Mouse (Mus musculus) cerebral cortex, adult 2 months (tissue): ENCODE measurements around the gene Agfg2.

Experiments
- WGBS: fragments of 180-500 bp; shearing (Covaris S2); methylation state at CpG from one replicate; pipeline ENCODE4 v1.1.7; 2018; 5-methylcytosine and 5-hydroxymethylcytosine counted together

Gene Agfg2

DNA sequence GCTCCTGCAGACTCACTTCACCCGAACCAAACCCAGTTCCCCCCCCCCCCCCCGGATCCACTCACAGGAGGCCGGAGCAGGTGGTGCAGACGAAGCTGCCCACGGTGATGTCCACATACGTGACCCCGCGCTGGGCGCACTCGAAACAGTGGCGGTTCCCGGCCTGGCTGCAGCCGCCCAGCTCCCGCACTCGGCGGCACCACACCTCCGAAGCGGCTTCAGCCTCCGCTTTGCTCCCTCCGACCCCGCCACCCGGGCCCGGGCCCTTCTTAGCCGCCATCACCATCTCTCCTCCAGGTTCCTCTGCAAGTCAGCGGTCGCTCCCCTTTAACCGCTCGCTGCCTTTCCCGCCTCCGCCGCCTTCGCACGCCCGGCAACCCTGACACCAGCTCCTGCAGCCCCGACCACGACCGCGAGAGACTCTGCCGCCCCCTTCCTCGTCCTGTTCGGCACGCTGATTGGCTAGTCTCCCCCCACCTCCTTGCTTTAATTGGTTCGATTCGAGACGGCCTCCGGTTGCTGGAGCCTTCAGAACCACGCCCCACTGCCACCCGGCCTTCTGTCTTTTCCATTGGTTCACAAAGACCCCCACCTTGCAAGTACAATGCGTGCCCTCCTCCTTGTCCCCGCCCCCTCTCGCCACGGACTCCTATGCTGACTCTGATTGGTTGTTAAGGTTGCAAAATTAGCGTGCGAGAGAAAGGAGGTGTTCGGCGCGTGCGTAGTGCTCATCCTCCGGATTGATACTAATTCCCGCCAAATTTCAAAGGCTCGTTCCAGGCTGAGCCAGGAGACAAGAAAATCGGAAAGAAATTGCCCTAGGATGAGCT is at the start of gene Agfg2:
Agfg2 (minus strand) TSS at position 433 of the 830 bp plus-strand sequence.
- under 1% methylated on average over 62 of the region's 62 CpGs for WGBS

DNA sequence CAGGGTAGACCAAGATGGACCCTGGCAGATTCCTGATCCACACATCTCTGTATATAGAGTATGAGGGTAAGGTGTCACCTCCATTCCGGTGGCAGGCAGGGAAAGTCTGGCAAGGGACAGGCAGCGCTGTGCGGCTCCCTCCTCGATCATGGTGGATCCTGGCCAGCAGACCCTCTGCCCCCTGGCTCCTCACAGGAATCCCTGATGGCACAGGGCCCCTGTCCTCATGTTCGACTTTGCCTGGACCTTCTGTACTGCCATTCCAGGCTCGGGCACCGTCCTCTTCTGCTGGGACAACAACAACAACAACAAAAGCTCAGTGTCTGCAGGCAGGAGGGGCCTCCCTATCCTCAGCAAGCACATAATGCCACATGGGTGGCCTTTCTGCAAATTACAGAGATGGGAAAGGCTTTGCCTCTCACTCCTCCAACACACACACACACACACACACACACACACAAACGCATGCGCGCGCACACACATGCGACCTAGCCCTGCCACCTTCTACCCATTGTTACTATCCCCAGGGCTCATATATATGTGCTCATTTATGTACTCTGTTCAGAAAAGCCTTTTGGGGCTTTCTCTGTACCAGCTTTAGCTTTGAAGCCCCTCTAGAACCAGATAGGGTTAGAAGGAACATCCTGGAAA is 49.2 kb upstream of the Agfg2 start:
- 28% methylated on average over 12 of the region's 12 CpGs for WGBS

DNA sequence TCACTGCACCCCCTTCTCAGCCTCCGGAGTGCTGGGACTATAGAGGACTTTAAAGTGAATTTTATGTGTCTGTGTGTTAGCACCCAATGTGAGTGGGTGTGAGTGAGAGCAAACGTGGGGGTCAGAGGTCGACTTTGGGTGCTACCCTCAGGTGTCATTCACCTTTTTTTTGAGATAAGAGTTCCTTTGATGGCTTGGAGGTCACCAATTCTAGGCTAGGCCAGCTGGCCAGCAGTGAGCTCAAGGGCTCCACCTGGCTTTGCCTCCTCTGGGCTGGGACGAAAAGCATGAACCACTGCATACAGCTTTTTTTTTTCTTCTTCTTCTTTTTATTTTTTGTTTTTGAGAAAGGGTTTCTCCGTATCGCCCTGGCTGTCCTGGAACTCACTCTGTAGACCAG is 42.2 kb upstream of the Agfg2 start:
- 65% methylated on average over 6 of the region's 6 CpGs for WGBS

DNA sequence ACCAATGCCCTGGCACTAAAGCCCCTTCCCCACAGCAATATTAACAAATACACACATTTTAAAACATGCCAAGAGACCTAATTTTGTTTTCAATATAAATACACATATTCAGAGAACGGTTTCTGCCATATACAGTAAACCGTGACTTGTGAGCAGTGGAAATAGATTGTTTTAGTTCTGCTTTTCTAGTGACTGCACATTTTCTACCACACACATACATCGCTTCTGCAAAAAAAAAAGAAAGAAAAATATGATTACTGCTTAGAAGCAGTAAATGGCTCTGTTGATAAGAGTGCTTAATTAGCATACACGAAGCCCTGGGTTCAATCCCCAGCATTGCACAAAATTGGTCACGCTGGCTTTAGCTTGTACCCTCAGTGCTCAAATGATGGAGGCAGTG is 39.3 kb upstream of the Agfg2 start:
- WGBS, result 79% methylated on average over 5 of the region's 5 CpGs

DNA sequence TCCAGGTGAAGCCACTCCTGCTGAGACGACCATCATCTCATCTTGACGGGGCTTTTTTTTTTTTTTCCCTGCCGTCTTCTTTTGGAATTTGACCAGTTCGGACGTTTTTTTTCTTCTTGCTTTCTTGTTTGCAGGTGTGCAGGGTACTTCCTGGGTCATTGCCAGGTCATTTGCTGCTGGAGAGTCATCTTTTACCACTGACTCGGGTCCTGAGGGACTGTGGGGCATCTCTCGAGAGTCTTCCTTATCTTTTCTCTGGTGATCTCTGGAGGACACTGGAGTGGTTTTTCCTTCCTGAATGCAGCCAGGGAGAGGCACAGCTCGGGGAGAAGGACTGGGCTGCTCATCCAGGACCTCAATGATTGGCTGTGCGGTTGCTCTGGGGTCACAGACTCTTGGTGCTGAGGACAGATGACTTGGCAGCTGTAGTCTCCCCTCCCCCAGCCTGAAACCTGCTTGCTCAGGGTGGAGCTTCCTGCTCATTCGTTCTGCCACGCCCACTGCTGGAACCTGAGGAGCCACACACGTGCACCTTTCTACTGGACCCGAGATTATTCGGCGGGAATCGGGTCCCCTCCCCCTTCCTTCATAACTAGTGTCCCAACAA is 36.1 kb upstream of the Agfg2 start:
- 35% methylated on average over 11 of the region's 16 CpGs for WGBS

DNA sequence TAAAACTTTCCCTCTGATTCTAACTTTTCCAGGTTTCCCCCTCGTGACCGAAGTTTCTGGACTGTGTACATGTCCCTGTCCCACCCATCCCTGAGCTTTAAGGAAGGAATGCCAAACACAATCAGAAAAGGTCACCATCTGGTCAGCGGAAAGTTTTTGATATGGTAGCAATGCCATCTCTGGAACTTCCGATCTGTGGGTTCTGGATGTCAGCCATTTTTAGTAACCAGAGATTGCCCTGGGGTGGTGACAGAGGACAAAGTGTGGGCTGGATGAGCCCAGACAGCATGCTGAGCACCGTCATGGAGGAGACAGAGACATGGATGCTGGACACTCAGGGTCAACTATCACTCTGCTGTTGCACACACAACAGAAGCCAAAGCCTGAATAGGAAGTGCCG is 34.6 kb upstream of the Agfg2 start:
- 85% methylated on average over 6 of the region's 6 CpGs for WGBS

DNA sequence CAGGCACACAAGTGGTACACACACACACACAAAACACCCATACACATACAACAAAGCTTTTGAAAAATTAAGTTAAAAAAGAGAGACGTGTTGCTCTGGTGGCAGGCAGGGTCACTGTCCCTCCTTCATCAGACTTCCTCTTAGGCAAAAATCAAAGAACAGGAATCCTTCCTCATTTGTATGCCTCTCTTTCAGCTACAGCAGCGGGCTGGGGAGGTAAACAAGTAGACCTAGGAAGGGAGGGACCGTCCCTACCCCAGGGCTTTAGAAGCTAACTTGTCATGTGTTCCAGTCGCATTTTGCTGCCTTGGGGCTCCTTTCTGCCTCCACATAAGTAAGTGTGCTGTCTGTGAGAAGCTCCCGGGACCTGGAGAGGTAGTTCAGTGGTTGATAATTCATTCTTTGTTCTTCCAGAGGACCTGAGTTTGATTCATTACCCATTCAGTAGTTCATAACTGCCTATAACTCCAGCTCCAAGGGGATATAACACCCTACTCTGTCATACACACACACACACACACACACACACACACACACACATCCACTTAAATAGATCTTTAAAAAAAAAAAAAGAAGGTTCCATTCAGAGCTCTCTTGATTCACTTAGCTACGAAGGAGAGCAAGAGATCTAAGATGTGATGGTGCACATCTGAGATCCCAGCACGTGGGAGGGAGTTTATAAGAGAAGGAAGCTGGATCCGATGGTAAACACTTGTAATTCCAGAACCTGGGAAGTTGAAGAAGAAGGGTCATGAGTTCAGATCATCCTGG is 33.7 kb upstream of the Agfg2 start:
- WGBS, result 60% methylated on average over 8 of the region's 8 CpGs

DNA sequence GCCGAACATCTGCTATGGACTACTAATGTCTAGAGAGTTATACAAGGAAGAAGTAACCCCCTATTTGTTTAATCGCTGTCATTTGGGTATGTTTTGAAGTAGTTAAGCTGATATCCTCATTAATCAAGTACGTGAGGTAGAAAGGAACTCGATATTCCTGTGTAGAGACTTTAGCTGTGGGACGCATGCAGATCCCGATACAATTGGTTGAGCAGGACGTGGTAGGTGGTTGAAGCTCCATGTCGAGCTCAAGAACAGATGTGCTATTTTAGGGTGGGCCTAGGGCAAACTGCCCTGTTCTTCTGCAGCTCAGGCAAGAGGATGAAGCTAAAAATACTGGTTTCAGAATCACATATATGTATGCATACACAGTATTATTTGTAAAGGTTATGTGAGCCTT is 31.2 kb upstream of the Agfg2 start:
- WGBS, result 85% methylated on average over 8 of the region's 8 CpGs

DNA sequence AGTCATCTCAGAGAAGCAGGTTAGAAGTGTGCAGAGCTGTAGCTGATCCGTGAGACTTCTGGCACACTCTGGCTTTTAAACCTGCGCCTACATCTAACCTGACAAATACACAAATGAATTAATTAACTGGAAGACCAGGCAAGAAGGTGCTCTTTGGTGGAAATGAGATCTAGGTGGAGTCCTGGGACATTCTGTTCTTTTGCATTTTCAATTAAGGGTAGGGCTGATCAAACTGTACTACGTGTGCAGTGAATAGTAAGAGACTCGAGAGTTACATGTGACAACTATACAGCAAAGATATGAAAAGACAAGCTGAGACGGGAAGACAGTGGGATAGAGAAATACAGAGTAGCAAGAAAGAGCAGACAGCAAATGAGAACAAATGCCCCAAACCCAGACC is 28.9 kb upstream of the Agfg2 start:
- 71% methylated on average over 5 of the region's 5 CpGs for WGBS

DNA sequence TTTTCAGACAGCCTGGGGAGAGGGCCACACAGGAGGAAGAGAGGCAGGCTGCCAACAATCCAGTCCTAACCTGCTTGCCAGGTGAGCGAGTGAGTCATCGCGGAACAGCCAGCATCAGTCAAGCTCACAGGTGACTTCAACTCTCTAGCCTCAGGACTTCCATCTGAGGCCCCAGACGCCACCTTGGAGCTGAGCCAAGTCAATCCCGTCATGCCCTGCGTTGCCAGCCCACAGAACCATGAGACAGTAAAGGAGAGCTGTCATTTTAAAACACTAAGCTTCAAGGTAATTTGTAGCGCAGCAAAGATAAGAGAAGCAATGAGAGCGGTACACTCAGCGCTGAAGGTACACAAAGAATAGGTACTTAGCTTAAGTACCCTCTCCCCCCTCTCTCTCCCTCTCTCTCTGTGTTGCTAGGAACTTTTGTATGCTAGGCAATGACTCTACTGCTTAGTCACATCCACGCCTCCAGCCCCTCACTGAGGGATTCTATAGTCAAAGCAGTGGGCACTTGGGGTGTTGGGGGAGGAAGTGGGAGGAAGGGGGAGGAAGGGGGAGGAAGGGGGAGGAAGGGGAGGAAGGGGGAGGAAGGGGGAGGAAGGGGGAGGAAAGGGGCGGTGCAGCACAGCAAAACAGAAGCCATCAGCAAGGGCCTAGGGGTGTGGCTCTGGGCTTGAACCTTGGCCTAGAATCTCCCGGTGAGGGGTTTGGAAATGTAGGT is 22.5 kb upstream of the Agfg2 start:
- 41% methylated on average over 12 of the region's 12 CpGs for WGBS

DNA sequence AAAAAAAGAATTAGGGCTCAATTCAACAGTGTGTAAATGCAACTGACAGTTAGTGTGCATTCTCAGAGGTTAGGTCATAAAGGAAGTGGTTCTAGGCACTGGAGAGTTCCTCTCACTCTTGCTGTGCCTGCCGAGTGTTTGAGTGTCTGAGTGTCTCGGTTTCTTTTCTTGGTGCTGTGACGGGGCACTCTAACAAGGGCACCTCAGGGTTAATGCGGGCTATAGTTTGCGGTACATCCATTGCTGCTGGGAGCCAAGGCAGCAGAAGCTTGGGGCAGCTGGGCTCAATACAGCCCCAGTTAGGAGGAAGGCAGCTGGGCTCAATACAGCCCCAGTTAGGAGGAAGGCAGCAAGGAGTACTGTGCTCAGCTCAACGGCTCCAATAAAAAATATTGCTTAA is 20.7 kb upstream of the Agfg2 start:
- WGBS, result 63% methylated on average over 6 of the region's 6 CpGs

DNA sequence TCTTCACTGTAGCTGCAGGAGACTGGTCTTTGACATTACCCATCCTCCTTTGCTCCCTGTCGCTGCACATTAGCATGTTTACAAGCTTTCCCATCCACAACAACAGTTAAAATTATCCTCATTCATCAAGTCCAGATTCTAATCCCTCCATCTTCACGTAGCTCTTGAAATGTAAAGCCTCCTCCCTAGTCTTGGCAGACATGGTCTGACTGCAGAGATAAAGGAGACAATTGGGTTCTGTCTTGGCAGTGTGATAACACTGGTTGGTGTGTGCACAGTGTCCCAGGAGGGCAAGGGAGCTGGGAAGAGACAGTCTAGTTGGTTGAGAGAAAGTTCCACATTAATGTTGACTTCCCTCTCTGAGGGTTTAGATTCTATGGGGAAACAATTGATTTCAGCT is 15.3 kb upstream of the Agfg2 start:
- 65% methylated on average over 2 of the region's 2 CpGs for WGBS

DNA sequence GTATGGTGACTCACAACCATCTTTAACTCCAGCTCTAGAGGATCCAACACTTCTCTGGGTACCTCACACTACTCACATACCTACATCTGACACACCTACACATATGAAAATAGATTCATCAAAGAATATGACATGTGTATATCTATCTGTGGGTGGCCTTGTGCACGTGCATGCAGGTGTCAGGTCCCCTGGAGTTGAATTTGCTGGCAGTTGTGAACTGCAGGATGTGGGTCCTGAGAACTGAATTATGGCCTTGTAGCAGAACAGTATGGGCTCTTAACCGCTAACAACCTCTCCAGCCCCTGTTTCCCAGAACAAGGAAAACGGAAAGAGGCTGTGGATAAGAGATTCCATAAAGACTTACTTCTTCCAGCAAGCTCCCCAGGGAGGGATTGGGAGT is 14.6 kb upstream of the Agfg2 start:
- WGBS, result 84% methylated on average over 3 of the region's 3 CpGs

DNA sequence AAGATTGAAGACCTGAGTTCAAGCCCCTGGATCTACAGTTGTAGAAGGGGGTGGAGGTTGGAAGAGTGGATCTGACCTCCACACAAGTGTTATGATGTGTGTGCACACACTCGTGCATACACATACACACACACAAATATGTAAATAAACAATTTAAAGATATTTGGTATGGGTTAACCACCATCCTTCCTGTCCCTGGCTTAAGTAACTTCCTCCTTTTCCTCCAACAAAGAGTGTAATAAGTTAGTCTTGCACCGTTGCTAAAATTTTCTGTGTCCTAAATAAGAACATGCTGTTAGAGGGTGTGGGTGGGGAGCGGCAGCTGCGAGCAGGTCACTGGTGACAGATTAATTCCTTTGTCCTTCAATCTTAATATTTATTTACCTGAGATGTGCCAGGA is 11.4 kb upstream of the Agfg2 start:
- WGBS, result 61% methylated on average over 4 of the region's 4 CpGs

DNA sequence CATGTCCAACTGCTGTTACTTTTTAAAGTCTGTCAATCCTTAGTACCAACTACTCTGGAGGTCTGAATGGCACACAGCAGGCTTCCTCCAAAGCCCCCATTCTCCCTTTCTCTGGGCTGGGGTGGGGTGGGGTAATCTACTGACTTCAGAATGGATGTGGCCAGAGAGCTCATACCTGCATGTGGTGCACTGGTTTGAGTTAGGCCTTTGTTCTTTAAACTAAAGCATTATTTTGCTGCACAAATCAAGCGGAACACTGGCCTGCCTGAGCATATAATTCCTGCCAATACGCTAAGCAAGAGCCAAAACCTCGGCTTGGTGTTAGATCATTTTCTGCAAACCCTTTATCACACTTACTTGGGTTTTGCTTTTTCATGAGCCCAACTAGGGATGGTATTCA is 10.3 kb upstream of the Agfg2 start:
- WGBS, result 74% methylated on average over 3 of the region's 3 CpGs

DNA sequence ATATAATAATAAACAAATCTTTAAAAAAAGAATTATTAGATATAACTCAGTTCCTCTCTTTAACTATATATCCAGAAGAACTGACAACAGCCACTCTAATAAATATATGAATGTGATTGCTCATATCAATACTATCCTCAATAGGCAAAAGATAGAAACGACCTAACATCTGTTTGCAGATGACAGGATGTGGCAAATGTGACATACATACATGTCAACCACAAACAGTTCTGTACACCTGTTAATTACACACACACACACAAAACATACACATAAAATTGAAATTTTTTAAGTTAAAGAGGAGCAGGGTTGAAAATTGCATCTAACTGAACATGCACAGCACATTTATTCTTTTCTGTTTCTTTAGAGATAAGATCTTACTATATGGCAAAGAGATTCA is 7.4 kb upstream of the Agfg2 start:
- WGBS, result 69% methylated on average over 1 of the region's 1 CpGs

DNA sequence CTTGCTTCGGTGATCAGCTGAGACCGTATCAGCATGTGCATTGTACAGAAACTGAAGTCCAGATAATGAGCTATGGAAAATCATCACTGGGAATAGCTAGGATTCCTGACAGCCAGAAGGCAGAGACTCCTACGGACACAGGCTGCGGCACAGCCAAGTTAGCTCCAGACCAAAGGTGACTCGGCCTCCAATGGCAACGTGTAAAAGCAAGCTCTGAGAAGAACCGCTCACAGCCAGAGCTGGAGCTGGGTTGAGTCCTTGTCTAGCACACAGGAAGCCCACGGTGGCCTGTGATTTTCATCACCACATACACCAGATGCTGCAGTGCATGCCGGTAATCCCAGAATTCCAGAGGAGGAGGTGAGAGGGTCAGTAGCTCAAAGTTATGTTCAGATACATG is 6.0 kb upstream of the Agfg2 start:
- 71% methylated on average over 9 of the region's 9 CpGs for WGBS

DNA sequence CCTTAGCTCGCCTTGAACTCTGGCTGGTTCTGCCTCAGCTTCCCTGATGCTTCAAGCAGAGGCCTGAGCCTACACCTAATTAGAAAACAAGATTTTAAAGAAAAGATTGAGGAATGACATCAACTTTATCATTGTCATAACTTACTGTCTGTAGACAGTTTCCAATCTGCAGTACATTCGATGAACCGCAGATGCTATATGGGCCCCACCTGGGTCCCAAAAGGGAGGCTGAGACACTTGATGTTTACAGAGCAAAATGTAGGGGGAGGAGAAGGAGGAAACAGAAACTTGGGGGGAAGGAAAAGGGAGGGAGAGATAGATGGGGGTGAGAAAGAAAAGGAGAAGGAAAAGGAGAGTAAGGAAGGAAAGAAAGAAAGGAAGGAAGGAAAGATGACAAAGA is 5.4 kb upstream of the Agfg2 start:
- 91% methylated on average over 3 of the region's 3 CpGs for WGBS

DNA sequence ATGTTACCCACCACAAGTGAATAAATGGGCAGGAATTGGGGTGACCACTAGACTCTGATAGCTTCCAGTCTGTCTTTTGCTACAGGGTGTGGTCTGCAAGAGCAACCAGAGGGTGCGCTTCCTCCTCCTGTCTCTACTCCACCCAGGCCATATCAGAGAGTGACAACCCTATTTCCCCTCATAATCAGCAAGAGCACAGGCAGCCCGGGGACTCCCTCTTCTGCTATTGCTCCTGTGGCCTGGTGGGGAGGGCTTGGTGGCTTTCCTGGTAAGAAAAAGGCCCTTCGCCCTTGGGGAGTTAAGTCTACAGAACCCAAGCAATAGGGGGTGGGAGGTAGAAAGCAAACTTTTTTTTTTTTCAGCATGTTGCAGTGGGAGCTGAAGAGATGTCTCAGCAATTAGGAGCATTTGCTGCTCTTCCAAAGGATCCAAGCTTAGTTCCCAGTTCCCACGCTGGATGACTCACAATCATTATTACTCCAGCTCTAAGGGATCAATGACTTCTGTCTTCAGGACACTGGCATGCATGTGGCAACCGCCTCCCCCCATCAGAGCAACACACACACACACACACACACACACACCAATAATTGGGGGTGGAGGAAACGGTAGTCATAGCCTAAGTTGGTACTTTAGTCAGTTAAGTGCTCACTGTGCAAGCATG is 1.7 kb upstream of the Agfg2 start:
- WGBS, result 75% methylated on average over 6 of the region's 6 CpGs

DNA sequence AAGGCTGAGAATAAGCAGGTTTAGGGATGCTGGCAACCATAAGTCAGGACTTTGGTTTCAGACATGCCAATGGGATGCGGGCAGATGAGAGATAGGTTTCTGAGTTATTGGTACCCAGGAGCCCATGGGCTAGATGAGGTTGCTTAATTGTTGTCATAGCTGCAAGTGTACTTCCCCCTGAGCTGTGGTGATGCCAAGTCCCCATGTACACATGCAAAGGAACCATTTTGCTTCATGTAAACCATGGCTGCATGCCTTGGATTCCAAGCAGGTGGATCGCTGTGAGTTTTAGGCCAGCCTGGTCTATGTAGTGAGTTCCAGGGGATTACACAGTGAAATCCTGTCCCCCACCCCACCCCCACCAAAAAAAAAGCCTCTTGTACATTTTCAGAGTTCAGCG is 1.1 kb upstream of the Agfg2 start:
- WGBS, result 94% methylated on average over 3 of the region's 3 CpGs
